Mouse (Mus musculus) layer of hippocampus, adult 9-11 months (tissue): ENCODE results near the gene Trabd2b.

Source experiments
- DNase-seq: peaks from one replicate; pipeline ENCODE4 v3.0.0; 2022

Gene Trabd2b

DNA sequence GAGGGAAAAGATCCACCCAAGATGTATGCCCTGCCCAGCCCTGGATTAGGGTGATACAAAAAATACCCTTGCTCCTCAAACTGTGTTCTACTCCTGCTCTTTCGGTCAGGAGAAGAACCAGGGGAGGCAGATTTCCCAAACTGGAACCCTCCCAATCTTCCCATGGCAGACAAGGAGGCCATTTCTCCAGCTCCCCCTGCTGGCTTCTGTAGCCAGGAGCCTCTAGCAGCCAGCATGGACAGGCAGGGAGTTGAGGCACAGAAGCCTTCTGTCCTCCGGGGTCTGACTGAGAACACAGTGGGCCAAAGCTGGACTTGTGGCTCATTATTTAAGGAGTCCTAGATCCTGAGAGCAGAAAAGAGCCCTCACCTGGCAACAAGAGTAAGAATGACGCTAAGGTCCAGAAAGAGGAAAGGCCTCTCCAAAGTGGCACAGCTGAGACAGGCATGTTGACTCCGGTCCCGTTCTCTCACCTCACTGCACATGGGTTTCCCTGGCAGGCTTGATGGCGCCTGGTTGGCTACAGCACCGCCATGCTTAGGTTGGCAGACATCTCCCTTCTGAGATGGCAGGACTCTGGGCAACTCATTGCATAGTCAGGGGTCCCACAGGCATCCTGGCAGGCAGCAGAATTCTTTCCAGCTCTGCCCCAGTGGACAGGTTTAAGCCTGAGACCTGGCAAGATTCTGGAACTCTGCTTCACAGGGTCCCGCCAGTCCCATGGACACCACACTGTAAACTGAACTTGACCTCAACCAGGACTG is 204.8 kb downstream of the Trabd2b start:
- peak; percentile 15 for DNase-seq

GRCm38 (mm10) chr4:114612032-114612431 is 205.5 kb downstream of the Trabd2b start:
- no peak for DNase-seq

- no peak for DNase-seq
These were observed 206.3 kb downstream of the Trabd2b start for GRCm38 (mm10) chr4:114612827-114613226.

DNA sequence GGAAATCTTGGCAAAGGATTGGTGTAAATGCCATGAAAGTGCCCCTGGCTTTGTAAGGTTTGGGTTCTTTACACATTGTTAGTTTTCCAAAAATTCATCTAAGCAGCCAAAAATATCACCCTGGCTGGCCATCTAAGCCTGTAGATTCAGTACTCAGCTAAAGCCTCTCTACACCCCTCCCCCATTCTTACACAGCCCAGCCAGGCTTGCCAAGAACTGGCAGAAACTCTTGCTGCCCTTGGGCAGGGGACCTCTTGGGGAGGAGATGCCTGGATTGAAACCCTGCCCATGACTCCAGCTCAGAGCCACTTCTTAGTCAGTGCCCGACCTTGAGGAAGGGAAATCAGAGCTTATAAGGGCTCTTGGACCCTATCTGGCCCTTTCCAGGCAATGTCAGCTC is 207.6 kb downstream of the Trabd2b start:
- DNase-seq = no peak

- no peak for DNase-seq
These were observed 209.2 kb downstream of the Trabd2b start for GRCm38 (mm10) chr4:114615765-114616164.

DNA sequence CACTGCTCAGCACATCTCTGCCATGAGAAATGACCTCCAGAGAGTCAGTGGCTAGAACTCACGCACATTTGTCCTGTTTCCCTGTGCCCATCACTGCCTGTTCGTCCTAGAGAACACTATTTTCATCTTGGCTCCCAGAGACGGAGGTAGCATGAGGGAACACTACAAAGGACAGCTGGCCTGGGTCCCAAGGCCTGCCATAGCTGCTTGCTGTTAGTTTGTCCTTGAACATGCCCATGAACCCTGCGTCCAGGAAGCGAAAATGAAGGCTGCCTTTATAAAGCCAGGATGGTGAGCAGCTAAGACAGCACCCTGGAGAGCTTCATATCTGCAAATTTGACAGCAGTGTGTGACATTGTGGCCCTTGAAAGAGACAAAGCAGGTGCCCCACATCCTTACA is 216.4 kb downstream of the Trabd2b start:
- no peak for DNase-seq

DNA sequence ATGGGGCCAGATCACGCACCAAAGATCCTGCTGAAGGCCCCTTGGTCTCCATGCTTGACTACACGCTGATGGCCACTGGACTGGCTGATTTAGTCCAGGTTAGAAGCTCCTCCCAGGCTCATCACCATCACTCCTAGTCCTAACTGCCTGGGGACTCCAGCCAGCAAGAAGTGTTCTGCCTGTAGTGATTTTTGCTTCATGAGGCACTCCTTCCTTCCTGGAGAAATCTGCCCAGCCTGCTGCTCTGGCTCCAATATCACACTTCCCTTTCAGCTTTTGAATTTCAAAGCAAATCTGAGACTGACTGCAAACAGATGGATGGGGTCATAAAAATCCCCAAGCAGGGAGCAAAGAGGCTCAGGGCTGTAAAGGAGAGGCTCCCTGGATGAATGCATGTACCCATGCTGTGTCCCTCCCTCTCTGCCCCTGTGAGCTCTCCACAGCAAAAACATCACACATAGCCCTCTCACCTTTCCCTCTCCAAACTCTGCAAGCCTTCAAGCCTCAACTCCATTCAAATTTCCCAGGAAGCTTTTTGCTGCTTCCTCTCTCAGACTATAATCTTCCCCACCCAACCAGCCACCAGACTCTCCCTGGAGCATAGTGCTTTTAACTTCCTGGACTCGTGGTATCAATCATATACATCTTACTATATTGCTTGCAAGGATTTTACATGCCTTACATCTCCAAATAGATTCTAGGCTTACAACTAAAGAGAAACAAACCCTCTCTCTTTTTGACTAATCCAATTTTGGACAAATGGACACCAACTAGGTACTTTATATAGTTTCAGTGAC is 217.8 kb downstream of the Trabd2b start:
- no peak for DNase-seq

- DNase-seq = no peak
These were observed 218.8 kb downstream of the Trabd2b start for GRCm38 (mm10) chr4:114625357-114625756.

DNA sequence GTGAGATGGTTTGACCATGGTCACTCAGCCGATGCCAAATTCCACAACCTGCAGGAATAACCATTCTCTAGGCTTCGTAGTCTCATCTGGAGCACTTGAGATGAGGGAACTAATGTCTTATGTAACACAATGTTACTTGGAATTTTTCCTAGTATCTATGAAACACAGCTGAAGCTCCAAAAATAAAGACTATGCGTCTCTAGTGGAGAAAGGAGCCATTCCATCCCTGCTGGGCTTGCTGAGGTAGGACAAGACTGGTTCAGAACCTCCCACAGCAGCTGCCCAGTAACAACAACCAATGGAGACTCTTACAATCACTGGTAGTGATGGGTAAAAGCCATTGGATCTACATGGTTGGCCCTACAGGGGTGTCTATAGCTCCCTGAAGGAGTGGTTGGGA is 219.4 kb downstream of the Trabd2b start:
- no peak for DNase-seq

DNA sequence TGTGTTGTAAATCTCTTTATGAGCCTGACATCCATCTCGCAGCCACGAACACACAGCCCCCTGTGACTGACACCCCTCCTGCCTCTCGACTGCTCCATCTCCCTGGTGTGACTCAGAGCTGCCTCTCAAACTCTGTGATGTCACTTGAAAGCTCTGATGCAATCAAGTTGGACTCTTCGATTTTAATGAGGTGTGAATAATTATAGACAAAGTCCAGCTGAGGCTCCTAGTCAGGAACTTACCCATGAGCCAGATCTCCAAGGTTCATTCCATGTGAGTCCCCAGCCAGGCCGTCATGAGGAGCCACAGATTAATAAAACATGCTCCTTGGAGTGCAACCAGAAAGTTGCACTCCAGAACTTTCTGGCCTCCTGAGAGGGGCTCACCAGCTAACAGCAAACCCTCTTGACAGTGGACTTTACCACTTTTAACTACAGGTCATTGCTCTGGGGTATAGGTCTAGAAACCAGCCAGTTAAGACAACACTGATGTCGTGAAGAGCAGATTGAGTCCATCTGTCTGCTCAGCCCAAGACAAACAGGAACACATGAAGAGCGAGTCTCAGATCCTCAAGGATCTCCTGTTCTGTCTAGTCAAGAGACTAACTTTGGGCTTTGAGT is 221.3 kb downstream of the Trabd2b start:
- DNase-seq = no peak

GRCm38 (mm10) chr4:114635889-114636288 is 229.4 kb downstream of the Trabd2b start:
- DNase-seq = peak; percentile 55

- DNase-seq = peak; percentile 59
These were observed 229.8 kb downstream of the Trabd2b start for GRCm38 (mm10) chr4:114636324-114636723.

GRCm38 (mm10) chr4:114637120-114637519 is 230.6 kb downstream of the Trabd2b start:
- DNase-seq = no peak

DNA sequence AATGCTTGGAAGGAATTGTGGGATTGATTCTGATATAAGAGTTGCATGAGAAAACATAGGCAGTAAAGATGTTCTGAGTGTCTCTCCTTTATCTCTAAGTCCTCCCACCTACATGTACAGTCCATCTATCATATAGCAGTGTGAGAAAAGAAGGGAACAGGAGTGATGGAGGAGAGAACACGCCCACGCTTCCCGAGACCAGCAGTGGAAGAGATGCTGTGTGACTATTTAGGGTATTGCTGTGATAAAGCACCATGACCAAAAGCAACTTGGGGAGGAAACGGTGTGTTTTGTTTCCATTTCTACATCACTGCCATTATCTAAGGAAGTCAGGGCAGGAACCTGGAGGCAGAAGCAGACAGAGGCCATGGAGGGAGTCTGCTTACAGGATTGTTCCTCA is 235.9 kb downstream of the Trabd2b start:
- no peak for DNase-seq

GRCm38 (mm10) chr4:114643679-114644208 is 237.2 kb downstream of the Trabd2b start:
- no peak for DNase-seq

- no peak for DNase-seq
These were observed 238.8 kb downstream of the Trabd2b start for GRCm38 (mm10) chr4:114645341-114645740.

GRCm38 (mm10) chr4:114646825-114647681 is 240.5 kb downstream of the Trabd2b start:
- DNase-seq = no peak

- peak; percentile 40 for DNase-seq
These were observed 241.2 kb downstream of the Trabd2b start for GRCm38 (mm10) chr4:114647689-114648088.

- no peak for DNase-seq
These were observed 242.1 kb downstream of the Trabd2b start for GRCm38 (mm10) chr4:114648532-114649074.

DNA sequence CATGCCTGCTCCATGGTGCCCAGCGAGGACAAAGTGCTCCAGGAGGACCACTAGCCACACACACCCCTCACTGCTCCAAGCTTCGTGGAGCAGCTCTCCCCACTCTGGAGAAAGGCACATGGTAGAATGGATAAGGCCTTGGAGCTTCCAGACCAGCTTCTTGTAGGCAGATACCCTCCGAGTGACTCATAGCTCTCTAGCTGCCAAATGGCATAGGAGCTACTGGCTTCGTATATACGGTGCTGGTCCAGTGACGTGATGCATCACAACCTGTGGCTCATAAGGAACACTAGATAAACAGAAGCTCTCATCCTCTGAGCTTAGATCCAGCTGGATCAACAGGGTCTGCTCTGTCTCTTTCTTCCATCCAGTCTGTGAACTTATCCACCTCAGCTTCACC is 244.0 kb downstream of the Trabd2b start:
- no peak for DNase-seq

DNA sequence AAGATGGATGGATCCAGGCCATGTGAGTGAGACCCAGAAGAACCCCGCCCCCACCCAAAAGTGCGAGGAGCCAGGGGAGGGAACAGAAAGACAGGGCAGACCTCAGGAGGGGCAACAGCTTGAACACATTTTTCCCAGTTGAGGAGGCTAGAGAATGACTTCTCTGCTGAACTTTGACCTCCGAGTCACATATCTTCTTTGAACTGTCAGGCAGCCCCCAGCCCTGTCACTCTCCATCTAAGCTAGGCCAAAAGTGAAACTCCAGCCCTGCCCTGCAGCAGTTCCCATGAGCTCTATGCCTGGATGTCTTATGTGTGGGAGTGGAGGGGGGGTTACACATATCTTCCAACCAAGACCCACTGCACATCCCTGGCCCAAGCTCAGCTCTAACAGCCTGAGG is 244.5 kb downstream of the Trabd2b start:
- no peak for DNase-seq

DNA sequence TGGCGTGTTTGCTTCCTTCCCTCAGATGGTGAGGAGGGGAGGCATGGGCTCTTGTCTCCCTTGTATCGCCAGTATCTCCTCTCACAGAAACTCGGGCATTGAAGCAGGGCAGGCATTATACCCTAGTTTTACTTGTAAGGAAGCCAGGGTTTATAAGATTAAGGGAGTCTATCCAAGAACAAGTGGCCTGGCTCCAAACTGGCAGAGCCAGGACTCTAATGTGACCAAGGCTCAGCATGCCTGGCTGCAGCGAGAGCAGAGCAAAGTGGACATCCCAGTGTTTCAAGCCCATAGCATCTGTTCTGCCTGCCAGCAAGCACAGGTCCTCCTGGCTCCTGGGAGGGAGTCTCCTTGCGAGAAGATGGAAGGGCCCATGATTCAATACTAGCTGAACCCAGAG is 245.1 kb downstream of the Trabd2b start:
- DNase-seq = no peak
